Mouse (Mus musculus): ENCODE results near the gene Prr27. TPM values are rescaled to one million over a fixed set of nuclear protein-coding genes. Genes with fewer than 3 reads are reported as not detected.

Gene Prr27
- not detected in 2 replicates for polyA plus RNA-seq (2015; fragmentation: Nextera tagmentation; extraction: Ambion mirVana)

- no peak for ATAC-seq
- H3K27ac ChIP-seq, result no peak within 1 kb of the TSS
- H3K27me3 ChIP-seq (replicated peaks), result no peaks in the 10 kb centered on the region
- WGBS, result 76% methylated on average over 1 of the region's 1 CpGs
- no peak within 1 kb of the TSS for H3K4me3 ChIP-seq (replicated peaks)
- H3K4me2 ChIP-seq (replicated peaks), result no peak within 1 kb of the TSS
- no peaks in the 10 kb centered on the region for H3K36me3 ChIP-seq
- H3K4me1 ChIP-seq (replicated peaks), result no peaks in the 10 kb centered on the region
- no peaks in the 10 kb centered on the region for H3K9me3 ChIP-seq
- H3K9ac ChIP-seq, result no peak within 1 kb of the TSS
Observed at GRCm38 (mm10) chr5:87825386-87825785, at the start of gene Prr27. Prr27 (plus strand) TSS chr5:87825686.

GRCm38 (mm10) chr5:87782731-87783130 is 42.8 kb upstream of the Prr27 start:
- Histone ChIP-seq H3K27ac (no peak overlapping the region), H3K27me3 (replicated peaks) (no peaks in the 10 kb centered on the region), H3K9me3 (no peaks in the 10 kb centered on the region), H3K36me3 (no peaks in the 10 kb centered on the region), H3K4me3 (replicated peaks) (no peak overlapping the region), H3K4me2 (replicated peaks) (no peak overlapping the region), H3K4me1 (replicated peaks) (no peaks in the 10 kb centered on the region), H3K9ac (no peak overlapping the region)
- ATAC-seq, result no peak
- 56% methylated on average over 4 of the region's 4 CpGs for WGBS

- H3K27ac ChIP-seq, result no peak within 1 kb of the TSS
- no peaks in the 10 kb centered on the region for H3K36me3 ChIP-seq
- no peaks in the 10 kb centered on the region for H3K9me3 ChIP-seq
- H3K4me2 ChIP-seq (replicated peaks), result no peak within 1 kb of the TSS
- no peak within 1 kb of the TSS for H3K4me3 ChIP-seq (replicated peaks)
- no peak within 1 kb of the TSS for H3K9ac ChIP-seq
- no peaks in the 10 kb centered on the region for H3K27me3 ChIP-seq (replicated peaks)
- ATAC-seq, result no peak
- no peaks in the 10 kb centered on the region for H3K4me1 ChIP-seq (replicated peaks)
- 76% methylated on average over 2 of the region's 2 CpGs for WGBS
Observed at GRCm38 (mm10) chr5:87807782-87808181, 17.7 kb upstream of the Prr27 start, which contains the start of gene Csn1s2b. Csn1s2b (plus strand) TSS chr5:87808082.

- H3K4me2 ChIP-seq (replicated peaks), result no peak overlapping the region
- H3K4me1 ChIP-seq (replicated peaks), result no peaks in the 10 kb centered on the region
- H3K4me3 ChIP-seq (replicated peaks), result no peak overlapping the region
- ATAC-seq, result no peak
- WGBS, result 67% methylated on average over 2 of the region's 2 CpGs
- no peaks in the 10 kb centered on the region for H3K27me3 ChIP-seq (replicated peaks)
- H3K27ac ChIP-seq, result no peak overlapping the region
- no peaks in the 10 kb centered on the region for H3K9me3 ChIP-seq
- no peaks in the 10 kb centered on the region for H3K36me3 ChIP-seq
- H3K9ac ChIP-seq, result no peak overlapping the region
Observed at GRCm38 (mm10) chr5:87809253-87809652, 16.2 kb upstream of the Prr27 start.

- H3K27ac ChIP-seq, result no peak overlapping the region
- no peak overlapping the region for H3K4me3 ChIP-seq (replicated peaks)
- H3K9me3 ChIP-seq, result no peaks in the 10 kb centered on the region
- H3K36me3 ChIP-seq, result no peaks in the 10 kb centered on the region
- ATAC-seq, result no peak
- no peaks in the 10 kb centered on the region for H3K27me3 ChIP-seq (replicated peaks)
- 70% methylated on average over 3 of the region's 3 CpGs for WGBS
- H3K9ac ChIP-seq, result no peak overlapping the region
- H3K4me2 ChIP-seq (replicated peaks), result no peak overlapping the region
- H3K4me1 ChIP-seq (replicated peaks), result no peaks in the 10 kb centered on the region
Observed at GRCm38 (mm10) chr5:87855136-87855716, 29.7 kb downstream of the Prr27 start.

- Histone ChIP-seq H3K27me3 (replicated peaks) (no peaks in the 10 kb centered on the region), H3K36me3 (no peaks in the 10 kb centered on the region), H3K9ac (no peak overlapping the region), H3K4me2 (replicated peaks) (no peak overlapping the region), H3K4me1 (replicated peaks) (no peaks in the 10 kb centered on the region), H3K4me3 (replicated peaks) (no peak overlapping the region), H3K9me3 (no peaks in the 10 kb centered on the region), H3K27ac (no peak overlapping the region)
- ATAC-seq, result no peak
- 70% methylated on average over 2 of the region's 2 CpGs for WGBS
Observed at GRCm38 (mm10) chr5:87870084-87870483, 44.6 kb downstream of the Prr27 start.

- Histone ChIP-seq H3K27ac (no peak overlapping the region), H3K9ac (no peak overlapping the region), H3K27me3 (replicated peaks) (no peaks in the 10 kb centered on the region), H3K36me3 (no peaks in the 10 kb centered on the region), H3K4me2 (replicated peaks) (no peak overlapping the region), H3K9me3 (no peaks in the 10 kb centered on the region), H3K4me1 (replicated peaks) (no peaks in the 10 kb centered on the region), H3K4me3 (replicated peaks) (no peak overlapping the region)
- 34% methylated on average over 4 of the region's 4 CpGs for WGBS
- ATAC-seq, result no peak
Observed at GRCm38 (mm10) chr5:87871423-87871822, 45.9 kb downstream of the Prr27 start.

GRCm38 (mm10) chr5:87884729-87885128 is 59.2 kb downstream of the Prr27 start, which contains the start of gene Odam:
Odam (plus strand) TSS chr5:87885029.
- Histone ChIP-seq H3K4me3 (replicated peaks) (no peak within 1 kb of the TSS), H3K4me1 (replicated peaks) (no peaks in the 10 kb centered on the region), H3K9me3 (no peaks in the 10 kb centered on the region), H3K4me2 (replicated peaks) (no peak within 1 kb of the TSS), H3K36me3 (no peaks in the 10 kb centered on the region), H3K27me3 (replicated peaks) (no peaks in the 10 kb centered on the region), H3K27ac (no peak within 1 kb of the TSS), H3K9ac (no peak within 1 kb of the TSS)
- WGBS, result 85% methylated on average over 1 of the region's 1 CpGs
- ATAC-seq, result no peak

Other genes with a start within 250 kb of the Prr27 start
- not detected in 2 replicates for gene Sult1e1, start 234.1 kb upstream of the Prr27 start, polyA plus RNA-seq (2015; fragmentation: Nextera tagmentation; extraction: Ambion mirVana)
- not detected in 2 replicates for gene Csn1s1, start 159.5 kb upstream of the Prr27 start, polyA plus RNA-seq (2015; fragmentation: Nextera tagmentation; extraction: Ambion mirVana)
- gene Csn2, start 126.1 kb upstream of the Prr27 start, polyA plus RNA-seq (2015; fragmentation: Nextera tagmentation; extraction: Ambion mirVana), result not detected in 2 replicates
- not detected in 2 replicates for gene Csn1s2a, start 51.1 kb upstream of the Prr27 start, polyA plus RNA-seq (2015; fragmentation: Nextera tagmentation; extraction: Ambion mirVana)
- gene Csn1s2b, start 17.6 kb upstream of the Prr27 start, polyA plus RNA-seq (2015; fragmentation: Nextera tagmentation; extraction: Ambion mirVana), result not detected in 2 replicates
- not detected in 2 replicates for gene Odam, start 59.3 kb downstream of the Prr27 start, polyA plus RNA-seq (2015; fragmentation: Nextera tagmentation; extraction: Ambion mirVana)
- gene Csn3, start 99.9 kb downstream of the Prr27 start, polyA plus RNA-seq (2015; fragmentation: Nextera tagmentation; extraction: Ambion mirVana), result 0.13 and 0.37 TPM in 2 replicates
- gene 2310003L06Rik, start 143.8 kb downstream of the Prr27 start, polyA plus RNA-seq (2015; fragmentation: Nextera tagmentation; extraction: Ambion mirVana), result not detected in 2 replicates
- gene Gm28434, start 143.8 kb downstream of the Prr27 start, polyA plus RNA-seq (2015; fragmentation: Nextera tagmentation; extraction: Ambion mirVana), result not detected in 2 replicates
- not detected in 2 replicates for gene Cabs1, start 153.8 kb downstream of the Prr27 start, polyA plus RNA-seq (2015; fragmentation: Nextera tagmentation; extraction: Ambion mirVana)
- not detected in 2 replicates for gene Smr3a, start 176.9 kb downstream of the Prr27 start, polyA plus RNA-seq (2015; fragmentation: Nextera tagmentation; extraction: Ambion mirVana)

Data from intestine, embryonic 15.5 days (tissue).